Mouse (Mus musculus): ENCODE results near the gene 1500009C09Rik.

1500009C09Rik gene

GRCm38 (mm10) chr15:82252097-82252496, at the start of gene 1500009C09Rik:
1500009C09Rik (plus strand) TSS chr15:82252397.
- no peak for DNase-seq (ENCODE audit: low spot score in 2 of 2)

- no peak for DNase-seq (ENCODE audit: low spot score in 2 of 2)
Observed at GRCm38 (mm10) chr15:82203090-82203489, 49.1 kb upstream of the 1500009C09Rik start.

GRCm38 (mm10) chr15:82203611-82204351, 48.4 kb upstream of the 1500009C09Rik start:
- DNase-seq (ENCODE audit: low spot score in 2 of 2) = no peak

- no peak for DNase-seq (ENCODE audit: low spot score in 2 of 2)
Observed at GRCm38 (mm10) chr15:82204680-82205371, 47.4 kb upstream of the 1500009C09Rik start.

GRCm38 (mm10) chr15:82206365-82207104, 45.7 kb upstream of the 1500009C09Rik start:
- peak; percentile 19 to 47 for DNase-seq (ENCODE audit: low spot score in 2 of 2)

- no peak for DNase-seq (ENCODE audit: low spot score in 2 of 2)
Observed at GRCm38 (mm10) chr15:82207105-82207459, 45.1 kb upstream of the 1500009C09Rik start.

GRCm38 (mm10) chr15:82207504-82208219, 44.5 kb upstream of the 1500009C09Rik start:
- DNase-seq (ENCODE audit: low spot score in 2 of 2) = no peak

GRCm38 (mm10) chr15:82208307-82208706, 43.9 kb upstream of the 1500009C09Rik start:
- DNase-seq (ENCODE audit: low spot score in 2 of 2) = no peak

- no peak for DNase-seq (ENCODE audit: low spot score in 2 of 2)
Observed at GRCm38 (mm10) chr15:82209295-82210050, 42.7 kb upstream of the 1500009C09Rik start.

GRCm38 (mm10) chr15:82210801-82211200, 41.4 kb upstream of the 1500009C09Rik start:
- no peak for DNase-seq (ENCODE audit: low spot score in 2 of 2)

GRCm38 (mm10) chr15:82211281-82211680, 40.9 kb upstream of the 1500009C09Rik start:
- no peak for DNase-seq (ENCODE audit: low spot score in 2 of 2)

- DNase-seq (ENCODE audit: low spot score in 2 of 2) = no peak
Observed at GRCm38 (mm10) chr15:82211911-82212751, 40.1 kb upstream of the 1500009C09Rik start.

- no peak for DNase-seq (ENCODE audit: low spot score in 2 of 2)
Observed at GRCm38 (mm10) chr15:82212752-82213063, 39.5 kb upstream of the 1500009C09Rik start, which contains the start of gene Shisa8. Shisa8 (minus strand) TSS chr15:82212815.

- DNase-seq (ENCODE audit: low spot score in 2 of 2) = no peak
Observed at GRCm38 (mm10) chr15:82213222-82213621, 39.0 kb upstream of the 1500009C09Rik start.

- DNase-seq (ENCODE audit: low spot score in 2 of 2) = no peak
Observed at GRCm38 (mm10) chr15:82215332-82216046, 36.7 kb upstream of the 1500009C09Rik start.

- DNase-seq (ENCODE audit: low spot score in 2 of 2) = no peak
Observed at GRCm38 (mm10) chr15:82216142-82216827, 35.9 kb upstream of the 1500009C09Rik start.

- no peak for DNase-seq (ENCODE audit: low spot score in 2 of 2)
Observed at GRCm38 (mm10) chr15:82217039-82217438, 35.2 kb upstream of the 1500009C09Rik start.

- DNase-seq (ENCODE audit: low spot score in 2 of 2) = no peak
Observed at GRCm38 (mm10) chr15:82217980-82218379, 34.2 kb upstream of the 1500009C09Rik start.
